Mouse (Mus musculus) limb, embryonic 13.5 days (tissue): Measurements from ENCODE around the gene Suox. TPM values are rescaled to one million over a fixed set of nuclear protein-coding genes. Genes with fewer than 3 reads are reported as not detected.

ENCODE experiments used
- ATAC-seq: fragments of 200-750 bp; cut with Nextera tagmentation; 2 replicates; pipeline ENCODE4 v1.8.0; 2017; ENCODE audit warnings: low read depth, moderate number of reproducible peaks, moderate TSS enrichment; ENCODE audit not compliant: low FRiP score
- H3K27ac ChIP-seq: fragments of 300-500 bp; sonication (generic); 2 replicates; pipeline ENCODE4 v1.5.1; 2015; ENCODE audit warnings: inconsistent platforms, mild to moderate bottlenecking, moderate library complexity
- H3K27me3 ChIP-seq: fragments of 300-500 bp; sonication (generic); 2 replicates; pipeline ENCODE4 v1.6.1; 2015; ENCODE audit warnings: mild to moderate bottlenecking, inconsistent platforms
- H3K36me3 ChIP-seq: fragments of 300-500 bp; sonication (generic); 2 replicates; pipeline ENCODE4 v1.6.1; 2015; ENCODE audit warnings: inconsistent platforms, mild to moderate bottlenecking, moderate library complexity
- H3K4me1 ChIP-seq: fragments of 300-500 bp; sonication (generic); 2 replicates; pipeline ENCODE4 v1.6.1; 2015; ENCODE audit warnings: inconsistent platforms
- H3K4me2 ChIP-seq: fragments of 300-500 bp; sonication (generic); replicated peaks from 2 replicates; pipeline ENCODE4 v1.6.1; 2015; ENCODE audit warnings: inconsistent platforms, mild to moderate bottlenecking, moderate library complexity
- H3K4me3 ChIP-seq: fragments of 300-500 bp; sonication (generic); 2 replicates; pipeline ENCODE4 v1.5.1; 2015; ENCODE audit warnings: moderate library complexity, mild to moderate bottlenecking, inconsistent platforms
- H3K9ac ChIP-seq: fragments of 300-500 bp; sonication (generic); 2 replicates; pipeline ENCODE4 v1.6.1; 2015; ENCODE audit warnings: mild to moderate bottlenecking, inconsistent platforms
- H3K9me3 ChIP-seq: fragments of 300-500 bp; sonication (generic); 2 replicates; pipeline ENCODE4 v1.6.1; 2016; ENCODE audit warnings: inconsistent platforms
- WGBS: fragments of 180-500 bp; shearing (Covaris S2); methylation state at CpG from one replicate; pipeline ENCODE4 v1.1.7; 2015; 5-methylcytosine and 5-hydroxymethylcytosine counted together
- polyA plus RNA-seq: library from polyadenylated mRNA; unstranded; fragments of >200 nt; fragmentation: Nextera tagmentation; extraction: Ambion mirVana; gene quantifications from 2 replicates; pipeline ENCODE4 v1.2.1, GENCODE M21; 2015

Suox gene
- polyA plus RNA-seq, 1 experiment from 2014 or later: 22.0 TPM

DNA sequence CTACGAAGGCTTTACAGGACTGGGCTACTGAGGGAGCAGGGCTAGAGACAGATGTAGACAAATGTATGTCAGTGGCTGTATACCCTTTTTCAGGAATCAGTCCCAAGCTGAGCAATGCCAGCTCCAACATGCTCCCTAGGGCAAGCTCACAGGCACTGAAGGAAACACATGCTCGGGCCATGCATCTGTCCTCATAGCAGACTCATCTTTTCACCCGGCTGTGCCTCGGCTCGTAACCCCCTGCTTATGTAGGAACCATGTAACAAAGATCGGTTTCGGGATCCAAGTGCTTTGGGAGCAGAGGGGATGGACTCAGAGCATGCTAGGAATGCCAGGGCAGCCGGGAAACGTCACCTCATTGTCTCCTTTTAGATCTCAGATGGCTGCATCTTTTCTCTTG, 14.4 kb downstream of the Suox start:
- H3K36me3 ChIP-seq: no peaks in the 10 kb centered on the region
- H3K27ac ChIP-seq: no peak overlapping the region
- no peak overlapping the region for H3K9ac ChIP-seq
- no peak for ATAC-seq
- no peak overlapping the region for H3K4me3 ChIP-seq
- WGBS: 51% methylated on average over 9 of the region's 9 CpGs
- no peaks in the 10 kb centered on the region for H3K9me3 ChIP-seq
- H3K4me2 ChIP-seq: no peak overlapping the region
- H3K4me1 ChIP-seq: no peaks in the 10 kb centered on the region
- H3K27me3 ChIP-seq: no peaks in the 10 kb centered on the region

DNA sequence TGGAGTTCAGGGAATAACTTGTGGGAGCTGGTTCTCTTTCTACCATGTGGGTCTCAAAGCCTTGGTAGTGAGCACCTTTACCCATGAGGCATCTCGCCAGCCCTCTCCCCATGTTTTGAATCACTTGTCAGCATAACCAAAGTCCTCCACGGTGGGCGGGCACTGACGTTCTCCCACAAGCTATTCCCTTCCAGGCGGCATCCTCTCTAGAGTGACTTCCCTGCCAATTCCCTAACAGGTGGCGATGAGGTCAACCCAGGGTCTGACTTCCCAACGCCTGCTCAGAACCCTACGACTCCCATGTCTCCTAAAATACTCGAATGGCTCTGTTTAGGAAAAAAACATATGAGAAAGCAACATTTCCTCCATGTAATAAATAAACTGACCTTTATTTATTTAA, 16.0 kb downstream of the Suox start:
- ATAC-seq: no peak
- H3K4me1 ChIP-seq: no peaks in the 10 kb centered on the region; the same call in 1 of the 2 replicates
- no peaks in the 10 kb centered on the region for H3K36me3 ChIP-seq
- 57% methylated on average over 9 of the region's 9 CpGs for WGBS
- no peaks in the 10 kb centered on the region for H3K9me3 ChIP-seq
- H3K9ac ChIP-seq: no peak overlapping the region
- H3K27me3 ChIP-seq: no peaks in the 10 kb centered on the region
- H3K4me2 ChIP-seq: no peak overlapping the region
- H3K27ac ChIP-seq: no peak overlapping the region
- H3K4me3 ChIP-seq: no peak overlapping the region

DNA sequence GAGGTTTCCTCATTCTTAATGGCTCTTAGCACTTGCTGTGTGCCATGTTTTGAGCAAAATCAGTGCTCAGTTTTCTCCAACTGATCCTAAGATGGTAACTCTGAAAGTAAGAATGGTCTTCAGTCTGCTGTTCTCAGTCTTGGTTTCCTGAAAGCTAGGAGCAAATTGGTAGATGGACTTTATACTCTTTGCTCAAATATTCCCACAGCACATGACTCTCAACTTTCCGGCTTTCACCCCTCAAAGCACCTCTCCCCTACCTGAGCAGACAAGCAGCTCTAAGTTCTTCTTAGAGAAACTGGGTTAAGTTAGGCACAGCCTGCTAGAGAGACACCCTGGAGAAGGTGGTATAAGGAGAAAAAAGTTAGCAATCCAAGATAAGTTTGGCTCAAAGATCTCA, 17.1 kb downstream of the Suox start:
- H3K27me3 ChIP-seq: no peaks in the 10 kb centered on the region

DNA sequence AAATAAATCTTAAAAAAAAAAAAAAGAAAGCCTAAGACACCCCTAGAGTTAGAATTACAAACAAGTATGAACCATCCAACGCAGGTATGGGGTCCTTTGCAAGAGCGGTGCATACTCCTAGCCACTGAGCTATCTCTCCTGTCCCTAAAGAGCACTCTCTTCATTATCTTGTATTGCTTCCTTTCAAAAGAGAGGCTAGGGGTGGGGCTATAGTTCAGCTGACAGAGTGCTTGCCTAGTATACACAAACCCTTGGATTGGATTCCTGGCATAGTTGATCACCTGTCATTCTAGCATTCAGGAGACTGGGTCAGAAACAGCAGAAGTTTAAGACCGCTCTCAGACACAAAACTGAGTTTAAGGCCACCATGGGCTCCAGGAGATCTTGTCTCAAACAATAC, 18.6 kb downstream of the Suox start:
- H3K4me3 ChIP-seq: no peak overlapping the region
- H3K9ac ChIP-seq: no peak overlapping the region
- no peak overlapping the region for H3K4me2 ChIP-seq
- no peak for ATAC-seq
- H3K9me3 ChIP-seq: no peaks in the 10 kb centered on the region
- H3K27me3 ChIP-seq: no peaks in the 10 kb centered on the region
- no peaks in the 10 kb centered on the region; the same call in 1 of the 2 replicates for H3K4me1 ChIP-seq
- WGBS: 86% methylated on average over 3 of the region's 3 CpGs
- H3K27ac ChIP-seq: no peak overlapping the region
- no peaks in the 10 kb centered on the region for H3K36me3 ChIP-seq

More for the DNA sequence above, 17.1 kb downstream of the Suox start:
- Histone ChIP-seq H3K4me2 (no peak overlapping the region), H3K4me1 (no peaks in the 10 kb centered on the region; the same call in 1 of the 2 replicates), H3K36me3 (no peaks in the 10 kb centered on the region), H3K27ac (no peak overlapping the region), H3K9me3 (no peaks in the 10 kb centered on the region), H3K9ac (no peak overlapping the region), H3K4me3 (no peak overlapping the region)
- WGBS: 89% methylated on average over 1 of the region's 1 CpGs
- ATAC-seq: no peak

DNA sequence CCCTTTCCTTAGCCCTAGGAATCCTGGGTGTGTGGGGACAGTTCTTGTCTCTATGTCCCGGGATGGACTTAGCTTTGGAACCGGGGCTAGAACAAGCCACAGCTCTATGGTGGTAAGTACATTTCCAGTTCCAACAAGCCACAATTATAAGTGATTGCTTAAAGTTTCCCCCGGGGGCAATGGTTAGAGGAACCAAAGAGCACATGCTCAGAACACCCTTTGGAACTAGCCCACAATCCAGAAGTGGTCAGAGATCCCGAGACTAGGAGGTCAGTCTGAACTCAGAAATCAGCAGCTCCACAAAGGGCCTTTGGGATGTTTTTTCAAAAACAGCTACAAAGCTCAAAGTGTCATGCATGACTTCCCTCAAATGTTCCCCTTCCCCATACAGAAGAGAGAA, 20.0 kb downstream of the Suox start:
- no peak overlapping the region for H3K9ac ChIP-seq

DNA sequence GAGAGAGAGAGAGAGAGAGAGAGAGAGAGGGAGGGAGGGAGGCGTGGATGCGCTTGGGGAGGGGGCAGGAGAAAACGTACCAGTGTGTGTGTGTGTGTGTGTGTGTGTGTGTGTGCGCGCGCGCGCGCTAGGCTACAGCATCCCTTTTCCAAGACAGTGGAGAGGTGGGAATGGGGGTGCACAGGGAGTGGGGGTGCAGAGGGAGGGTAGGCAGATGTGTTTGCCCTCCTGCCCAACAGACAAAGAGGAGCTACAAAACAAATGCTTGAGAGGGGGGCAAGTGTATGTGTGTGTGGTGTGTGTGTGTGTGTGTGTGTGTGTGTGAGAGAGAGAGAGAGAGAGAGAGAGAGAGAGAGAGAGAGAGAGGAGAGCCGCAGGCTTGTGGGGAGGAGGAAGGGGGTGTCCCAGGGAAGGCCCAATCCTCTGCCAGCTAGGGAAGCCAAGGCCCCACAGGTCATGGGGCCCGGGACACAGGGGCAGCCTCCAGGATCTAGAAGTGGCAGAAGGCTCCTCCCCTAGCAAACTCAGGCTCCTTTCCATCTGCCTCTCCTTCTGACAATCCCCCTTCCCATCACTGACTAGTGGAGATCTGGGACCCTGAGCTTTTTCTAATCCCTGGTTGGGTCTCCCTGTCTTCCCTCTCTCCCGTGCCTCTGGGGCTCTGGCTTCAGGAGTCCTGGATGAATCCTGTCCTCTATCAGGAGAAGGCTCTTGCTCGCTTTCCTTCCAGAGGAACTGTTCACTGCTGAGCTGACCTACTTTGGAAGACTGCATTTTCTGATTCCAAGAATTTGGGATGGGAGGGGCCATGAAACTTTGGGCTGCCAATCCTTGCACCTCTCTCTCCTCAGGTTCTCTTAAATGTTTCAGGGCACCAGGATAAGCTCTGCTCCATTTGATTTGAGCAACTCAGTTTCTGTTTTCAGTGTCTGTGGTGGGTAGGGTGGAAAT, 27.5 kb downstream of the Suox start:
- peak; percentile 61; the same call in 1 of the 2 replicates for ATAC-seq
- WGBS: 4% methylated on average over 12 of the region's 13 CpGs
- H3K36me3 ChIP-seq: peaks cover 12% of the 10 kb centered on the region
- H3K4me2 ChIP-seq: peak overlapping the region; percentile 79
- H3K9me3 ChIP-seq: no peaks in the 10 kb centered on the region
- H3K27ac ChIP-seq: peak overlapping the region; percentile 70; the same call in 1 of the 2 replicates
- H3K4me3 ChIP-seq: peak overlapping the region; percentile 59
- peaks cover 29% of the 10 kb centered on the region for H3K4me1 ChIP-seq
- H3K27me3 ChIP-seq: no peaks in the 10 kb centered on the region
- H3K9ac ChIP-seq: peak overlapping the region; percentile 59

More for the DNA sequence above, 20.0 kb downstream of the Suox start:
- Histone ChIP-seq H3K27ac (no peak overlapping the region), H3K36me3 (no peaks in the 10 kb centered on the region), H3K27me3 (no peaks in the 10 kb centered on the region), H3K4me3 (no peak overlapping the region), H3K4me1 (no peaks in the 10 kb centered on the region; the same call in 1 of the 2 replicates), H3K4me2 (no peak overlapping the region), H3K9me3 (no peaks in the 10 kb centered on the region)
- ATAC-seq: no peak
- 70% methylated on average over 4 of the region's 4 CpGs for WGBS

DNA sequence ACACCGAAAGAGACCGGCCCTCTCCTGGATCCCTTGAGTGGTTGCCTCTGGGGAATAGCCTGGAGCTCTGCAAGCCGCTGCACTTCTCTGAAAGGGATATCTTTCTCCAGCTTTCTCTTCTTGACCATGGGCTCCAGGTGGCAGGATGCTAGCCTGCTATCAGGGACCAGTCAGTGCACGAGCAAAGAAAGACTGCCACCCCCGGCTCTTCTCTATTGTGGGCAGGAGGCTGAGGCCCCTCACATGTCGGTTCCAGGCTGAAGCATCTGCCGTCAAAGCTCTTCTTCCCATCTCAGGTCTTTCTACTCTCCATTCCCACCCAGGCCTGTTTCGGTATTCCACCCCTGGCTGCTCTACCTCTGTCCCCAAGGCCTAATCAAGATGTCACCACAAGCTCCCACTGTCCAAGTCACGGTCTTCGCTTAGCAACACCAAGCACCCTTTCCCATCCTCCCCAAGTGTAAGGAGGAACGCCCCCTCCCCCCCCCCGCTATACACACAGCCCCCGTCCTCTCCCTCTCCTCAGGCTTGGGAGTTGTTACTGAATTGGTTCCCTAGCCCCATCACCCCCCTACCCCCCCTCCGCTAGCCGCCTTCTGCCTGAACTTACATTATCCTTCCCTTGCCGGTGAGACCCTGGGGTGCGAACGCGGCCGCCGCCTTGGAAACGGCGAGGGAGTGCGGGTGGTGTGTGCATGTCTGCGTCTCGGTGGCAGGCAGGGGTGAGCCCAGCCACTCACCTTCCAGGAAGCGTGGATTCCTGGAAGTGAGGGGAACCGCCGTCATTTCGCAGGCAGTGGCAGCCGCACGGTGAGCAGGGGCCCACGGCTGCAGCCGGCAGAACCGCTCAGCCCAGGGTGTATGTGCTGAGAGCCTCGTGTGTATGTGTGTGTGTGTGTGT, 28.5 kb downstream of the Suox start, which contains the start of gene Ikzf4:
Gene Ikzf4 (minus strand): TSS at position 881 of the 901 bp plus-strand sequence.
- H3K9me3 ChIP-seq: no peaks in the 10 kb centered on the region
- peak within 1 kb of the TSS; percentile 79 for H3K4me2 ChIP-seq
- H3K4me1 ChIP-seq: peaks cover 29% of the 10 kb centered on the region
- WGBS: 3% methylated on average over 35 of the region's 36 CpGs
- H3K36me3 ChIP-seq: peaks cover 22% of the 10 kb centered on the region
- peak within 1 kb of the TSS; percentile 77 for H3K9ac ChIP-seq
- H3K4me3 ChIP-seq: peak within 1 kb of the TSS; percentile 59
- no peaks in the 10 kb centered on the region for H3K27me3 ChIP-seq
- peak within 1 kb of the TSS; percentile 75; the same call in 1 of the 2 replicates for H3K27ac ChIP-seq
- peak; percentile 84 for ATAC-seq

DNA sequence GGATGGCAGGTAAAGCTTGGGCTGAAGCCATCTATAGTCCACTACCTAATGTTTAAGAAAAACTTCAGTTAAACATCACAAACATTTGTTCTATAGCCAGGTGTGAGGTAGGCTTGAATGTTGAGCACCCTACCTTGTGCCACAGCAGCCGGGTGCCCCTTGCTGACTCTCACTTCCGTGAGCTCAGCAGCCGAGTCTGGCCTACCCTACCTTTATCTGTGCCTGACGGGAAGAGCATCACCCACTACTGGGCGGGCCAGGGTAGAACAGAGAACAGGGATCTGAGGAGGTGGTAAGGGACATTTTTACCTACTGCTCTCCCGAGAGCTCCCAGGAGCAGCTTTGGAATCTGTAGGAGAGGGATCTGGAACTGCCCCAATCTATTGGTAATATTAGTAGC, 31.1 kb downstream of the Suox start:
- ATAC-seq: no peak
- Histone ChIP-seq H3K4me3 (no peak overlapping the region), H3K4me2 (no peak overlapping the region), H3K9ac (no peak overlapping the region), H3K27ac (no peak overlapping the region), H3K36me3 (peaks cover 42% of the 10 kb centered on the region), H3K27me3 (no peaks in the 10 kb centered on the region), H3K4me1 (peaks cover 29% of the 10 kb centered on the region), H3K9me3 (no peaks in the 10 kb centered on the region)
- 85% methylated on average over 6 of the region's 6 CpGs for WGBS

DNA sequence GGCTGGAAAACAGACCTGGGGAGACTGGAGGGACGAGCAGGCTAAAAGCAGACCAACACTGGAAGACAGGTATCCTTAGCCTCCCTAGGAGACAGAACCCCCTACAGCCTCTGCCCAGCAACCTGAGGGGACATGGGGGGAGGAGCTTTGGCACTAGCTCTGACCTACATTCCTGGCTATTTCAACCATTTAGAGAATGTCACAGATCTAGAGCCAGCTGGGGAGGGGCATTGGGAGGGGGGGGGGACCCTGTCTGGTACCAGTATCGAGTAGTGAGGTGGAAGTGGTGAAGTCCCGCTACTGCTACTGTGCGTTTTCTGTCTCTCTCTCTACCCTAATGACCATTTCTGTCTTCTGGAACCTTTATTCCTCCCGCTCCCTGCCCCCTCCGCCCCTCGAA, 32.0 kb downstream of the Suox start:
- 77% methylated on average over 7 of the region's 7 CpGs for WGBS
- no peak overlapping the region for H3K4me3 ChIP-seq

DNA sequence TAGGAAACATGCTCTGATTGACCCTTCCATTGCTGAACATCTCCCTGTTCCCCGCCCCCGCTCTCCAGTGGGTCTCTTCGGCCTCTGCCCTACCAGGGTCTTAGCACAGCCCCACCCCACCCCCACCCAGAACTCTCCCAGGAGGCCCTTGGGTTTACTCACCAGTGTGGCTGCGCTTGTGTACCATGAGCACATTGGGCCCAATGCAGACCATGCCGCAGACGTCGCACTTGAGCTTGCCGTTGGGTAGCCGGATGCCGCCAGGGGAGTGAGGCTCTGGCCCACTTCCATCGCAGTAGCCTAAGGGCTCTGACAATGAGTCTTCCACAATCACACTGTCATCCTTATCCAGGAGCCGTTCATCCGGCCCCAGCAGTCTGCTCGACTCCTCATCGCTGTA, 33.0 kb downstream of the Suox start:
- no peaks in the 10 kb centered on the region for H3K9me3 ChIP-seq
- ATAC-seq: no peak
- H3K27me3 ChIP-seq: no peaks in the 10 kb centered on the region
- WGBS: 94% methylated on average over 15 of the region's 15 CpGs
- peaks cover 55% of the 10 kb centered on the region for H3K36me3 ChIP-seq
- H3K4me3 ChIP-seq: no peak overlapping the region
- no peak overlapping the region for H3K4me2 ChIP-seq
- no peak overlapping the region for H3K27ac ChIP-seq
- no peak overlapping the region for H3K9ac ChIP-seq
- H3K4me1 ChIP-seq: peaks cover 19% of the 10 kb centered on the region

More for the DNA sequence above, 32.0 kb downstream of the Suox start:
- ATAC-seq: no peak
- Histone ChIP-seq H3K27ac (no peak overlapping the region), H3K36me3 (peaks cover 46% of the 10 kb centered on the region), H3K4me1 (peaks cover 26% of the 10 kb centered on the region), H3K4me2 (no peak overlapping the region), H3K27me3 (no peaks in the 10 kb centered on the region), H3K9me3 (no peaks in the 10 kb centered on the region), H3K9ac (no peak overlapping the region)

DNA sequence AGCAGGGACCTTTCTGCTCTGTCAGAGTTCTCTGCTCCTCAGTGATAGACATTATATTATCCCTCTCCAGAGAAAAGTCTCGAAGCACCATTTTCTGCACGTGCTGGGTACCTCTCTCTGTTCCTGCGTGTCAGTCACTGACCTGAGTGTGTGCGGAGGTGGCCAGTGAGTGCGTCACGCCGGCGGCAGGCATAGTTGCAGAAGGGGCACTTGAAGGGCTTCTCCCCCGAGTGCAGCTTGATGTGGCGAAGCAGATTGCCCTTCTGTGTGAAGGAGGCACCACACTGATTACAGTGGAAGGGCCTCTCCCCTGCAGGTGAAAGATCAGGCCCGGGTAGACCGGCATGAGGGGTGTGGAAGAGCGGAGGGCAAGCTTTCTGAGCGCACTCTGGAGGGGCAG, 33.9 kb downstream of the Suox start:
- Histone ChIP-seq H3K27me3 (no peaks in the 10 kb centered on the region), H3K9me3 (no peaks in the 10 kb centered on the region), H3K9ac (no peak overlapping the region), H3K36me3 (peaks cover 64% of the 10 kb centered on the region), H3K4me1 (peaks cover 14% of the 10 kb centered on the region), H3K27ac (no peak overlapping the region), H3K4me3 (no peak overlapping the region), H3K4me2 (no peak overlapping the region)
- WGBS: 88% methylated on average over 14 of the region's 14 CpGs
- no peak for ATAC-seq

DNA sequence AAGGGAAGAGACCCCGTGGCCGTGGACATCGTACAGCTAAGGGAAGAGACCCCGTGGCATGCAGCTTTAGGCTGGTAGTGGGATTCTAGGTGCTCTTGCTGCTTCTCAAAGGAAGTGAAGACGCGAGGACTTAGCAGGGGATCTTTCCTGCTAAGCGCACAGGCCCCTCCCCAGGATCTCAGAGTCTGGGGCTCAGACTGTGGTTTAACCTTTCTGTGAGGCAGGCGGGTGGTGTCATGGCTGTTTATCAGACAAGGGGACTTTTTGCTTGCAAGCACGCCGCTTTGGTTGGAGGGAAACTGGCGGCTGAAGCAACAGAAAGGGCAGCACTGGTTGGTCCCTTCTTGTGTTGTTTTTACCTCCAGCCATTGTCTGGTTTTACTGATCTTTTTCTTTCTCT, 36.9 kb downstream of the Suox start:
- no peak overlapping the region for H3K4me3 ChIP-seq
- 32% methylated on average over 11 of the region's 11 CpGs for WGBS
- H3K36me3 ChIP-seq: peaks cover 78% of the 10 kb centered on the region
- no peak overlapping the region for H3K4me2 ChIP-seq
- H3K27ac ChIP-seq: no peak overlapping the region
- no peak for ATAC-seq
- H3K4me1 ChIP-seq: peaks cover 2% of the 10 kb centered on the region; the same call in 1 of the 2 replicates
- no peaks in the 10 kb centered on the region for H3K27me3 ChIP-seq
- no peak overlapping the region for H3K9ac ChIP-seq
- H3K9me3 ChIP-seq: no peaks in the 10 kb centered on the region
